Comparison of ENCODE assay signal across 8 mouse cellular contexts in the genomic region with DNA sequence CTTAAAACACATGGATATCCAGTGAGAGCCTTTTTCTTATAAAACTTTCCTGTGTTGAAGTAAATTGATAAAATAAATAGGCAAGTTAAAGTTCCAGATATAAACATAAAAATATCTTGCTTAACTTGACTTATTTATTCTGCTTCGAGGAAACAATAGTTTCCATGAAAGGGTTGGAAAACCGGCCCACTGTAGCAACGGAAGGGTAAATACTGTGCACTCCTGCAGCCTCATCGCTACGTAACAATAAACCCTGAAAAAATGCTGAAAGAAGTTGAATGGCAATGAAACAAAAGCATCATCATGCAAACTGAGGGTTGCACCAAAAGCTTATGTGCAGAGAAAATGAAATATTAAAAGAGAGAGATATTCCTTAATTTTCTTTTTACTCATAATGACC.
A peak's percentile ranks its signal among the peaks of the same experiment; 100 is the strongest.
DNase-seq lines count a peak whose midpoint lies in the region; ATAC-seq lines count a peak whose summit lies in the region.

No protein-coding gene starts in this region.

- no peak for ATAC-seq in kidney, embryonic 14.5 days (ENCODE audit: low FRiP score, low TSS enrichment)
- no peak for ATAC-seq in embryonic facial prominence, embryonic 15.5 days (ENCODE audit: insufficient number of reproducible peaks, low FRiP score, low TSS enrichment, low read depth)
- no peak for ATAC-seq in intestine, embryonic 14.5 days (replicated peaks; ENCODE audit: low FRiP score, low TSS enrichment, low read depth)
- ATAC-seq in midbrain, embryonic 16.5 days, result no peak
- ATAC-seq in erythroid progenitor cell, adult 5-6 weeks (replicated peaks; ENCODE audit: low FRiP score, poor library complexity, severe bottlenecking), result no peak

- 49% methylated on average over 5 of the region's 5 CpGs for WGBS in kidney, embryonic 14.5 days
- 35% methylated on average over 5 of the region's 5 CpGs for WGBS in embryonic facial prominence, embryonic 15.5 days
- 45% methylated on average over 5 of the region's 5 CpGs for WGBS in intestine, embryonic 14.5 days
- 31% methylated on average over 5 of the region's 5 CpGs for WGBS in midbrain, embryonic 16.5 days

- H3K36me3 ChIP-seq in kidney, embryonic 14.5 days (ENCODE audit: control insufficient read depth, insufficient read depth, low read length), result peaks cover 12% of the 10 kb centered on the region
- peaks cover 13% of the 10 kb centered on the region for H3K36me3 ChIP-seq in embryonic facial prominence, embryonic 15.5 days
- peaks cover 17% of the 10 kb centered on the region for H3K36me3 ChIP-seq in intestine, embryonic 14.5 days (ENCODE audit: control insufficient read depth, insufficient read depth, low read length)
- no peaks in the 10 kb centered on the region for H3K36me3 ChIP-seq in midbrain, embryonic 16.5 days (ENCODE audit: control insufficient read depth, insufficient read depth, low read length)

- peak overlapping the region; percentile 66 for H3K4me2 ChIP-seq in kidney, embryonic 14.5 days (replicated peaks; ENCODE audit: low read depth, low read length)
- peak overlapping the region; percentile 95 for H3K4me2 ChIP-seq in embryonic facial prominence, embryonic 15.5 days (replicated peaks)
- peak overlapping the region; percentile 91 for H3K4me2 ChIP-seq in intestine, embryonic 14.5 days (ENCODE audit: low read length)
- peak overlapping the region; percentile 40 for H3K4me2 ChIP-seq in midbrain, embryonic 16.5 days (ENCODE audit: low read length)

- no peaks in the 10 kb centered on the region for H3K9me3 ChIP-seq in kidney, embryonic 14.5 days (ENCODE audit: control insufficient read depth, low read length)
- no peaks in the 10 kb centered on the region for H3K9me3 ChIP-seq in embryonic facial prominence, embryonic 15.5 days (replicated peaks)
- H3K9me3 ChIP-seq in intestine, embryonic 14.5 days (ENCODE audit: control insufficient read depth, low read length), result no peaks in the 10 kb centered on the region
- H3K9me3 ChIP-seq in midbrain, embryonic 16.5 days (replicated peaks; ENCODE audit: control insufficient read depth, low read length, poor library complexity, severe bottlenecking), result no peaks in the 10 kb centered on the region

- H3K4me3 ChIP-seq in kidney, embryonic 14.5 days (ENCODE audit: low read length), result peak overlapping the region; percentile 86
- H3K4me3 ChIP-seq in embryonic facial prominence, embryonic 15.5 days (replicated peaks), result peak overlapping the region; percentile 86
- H3K4me3 ChIP-seq in intestine, embryonic 14.5 days (ENCODE audit: low read depth, low read length), result peak overlapping the region; percentile 94
- peak overlapping the region; percentile 34 for H3K4me3 ChIP-seq in midbrain, embryonic 16.5 days (ENCODE audit: low read depth, low read length)

- H3K27ac ChIP-seq in kidney, embryonic 14.5 days (ENCODE audit: low read depth, low read length), result no peak overlapping the region
- 0 out of 2 replicates have a peak overlapping the region, but pooled peaks have one; percentile 39 for H3K27ac ChIP-seq in embryonic facial prominence, embryonic 15.5 days (replicated peaks)
- no peak overlapping the region for H3K27ac ChIP-seq in intestine, embryonic 14.5 days (ENCODE audit: low read depth)
- H3K27ac ChIP-seq in midbrain, embryonic 16.5 days (ENCODE audit: low read length), result no peak overlapping the region

- peaks cover 11% of the 10 kb centered on the region for H3K27me3 ChIP-seq in kidney, embryonic 14.5 days (ENCODE audit: control insufficient read depth, insufficient read depth, low read length)
- H3K27me3 ChIP-seq in embryonic facial prominence, embryonic 15.5 days, result no peaks in the 10 kb centered on the region
- no peaks in the 10 kb centered on the region for H3K27me3 ChIP-seq in intestine, embryonic 14.5 days (replicated peaks; ENCODE audit: control insufficient read depth, insufficient read depth, low read length)
- no peaks in the 10 kb centered on the region for H3K27me3 ChIP-seq in midbrain, embryonic 16.5 days (ENCODE audit: control insufficient read depth, insufficient read depth, low read depth, low read length)

- H3K9ac ChIP-seq in kidney, embryonic 14.5 days (ENCODE audit: low read depth, low read length), result peak overlapping the region; percentile 47; the same call in 1 of the 2 replicates
- no peak overlapping the region for H3K9ac ChIP-seq in embryonic facial prominence, embryonic 15.5 days
- peak overlapping the region; percentile 90; the same call in 1 of the 2 replicates for H3K9ac ChIP-seq in intestine, embryonic 14.5 days (ENCODE audit: low read length)
- H3K9ac ChIP-seq in midbrain, embryonic 16.5 days (ENCODE audit: low read depth, low read length), result 0 out of 2 replicates have a peak overlapping the region, but pooled peaks have one; percentile 30

- DNase-seq in kidney, postnatal 36 days, result no peak
- DNase-seq in intestine, embryonic 14.5 days (ENCODE audit: low spot score), result no peak
- DNase-seq in embryo, embryonic 11 days, result no peak
- no peak for DNase-seq in cerebellum, postnatal 36 days

- H3K4me1 ChIP-seq in kidney, embryonic 14.5 days (ENCODE audit: control insufficient read depth, insufficient read depth, low read length), result peaks cover 8% of the 10 kb centered on the region; the same call in 1 of the 2 replicates
- H3K4me1 ChIP-seq in embryonic facial prominence, embryonic 15.5 days, result peaks cover 36% of the 10 kb centered on the region
- peaks cover 28% of the 10 kb centered on the region for H3K4me1 ChIP-seq in intestine, embryonic 14.5 days (replicated peaks; ENCODE audit: control insufficient read depth, insufficient read depth, low read length)
- H3K4me1 ChIP-seq in midbrain, embryonic 16.5 days (ENCODE audit: control insufficient read depth, insufficient read depth, low read length), result peaks cover 9% of the 10 kb centered on the region

Comparison
In these comparisons a context has a peak if more than half of its experiments do, and no peak if none do; other contexts are left out.
1. H3K4me2 ChIP-seq: peak in every context shown above with its lines; median percentile 95 in embryonic facial prominence, embryonic 15.5 days; 91 in intestine, embryonic 14.5 days; 66 in kidney, embryonic 14.5 days; 40 in midbrain, embryonic 16.5 days.
2. H3K4me3 ChIP-seq: peak in every context shown above with its lines; median percentile 94 in intestine, embryonic 14.5 days; 86 in kidney, embryonic 14.5 days; 86 in embryonic facial prominence, embryonic 15.5 days; 34 in midbrain, embryonic 16.5 days.